Mouse (Mus musculus): ENCODE measurements around the gene Magea8. TPM values are rescaled to one million over a fixed set of nuclear protein-coding genes. Genes with fewer than 3 reads are reported as not detected.
"Not testable (repeated sequence)": the region's sequence is repeated elsewhere in the genome, so short reads cannot be mapped to it uniquely, and the experiment has no call there.

The Magea8 gene
- total RNA-seq (2021), result not detected
- long read RNA-seq, experiment 1, result 0 reads
- long read RNA-seq, experiment 2, result 0 reads

- DNase-seq, result not testable (repeated sequence)
Measured at GRCm38 (mm10) chrX:154995750-154996149, at the start of gene Magea8. Gene Magea8, minus strand, starts transcription at chrX:154995850.

GRCm38 (mm10) chrX:154949405-154949804 lies 46.2 kb downstream of the Magea8 start, which contains the start of gene Magea3:
Gene Magea3, minus strand, starts transcription at chrX:154949505.
- DNase-seq, result not testable (repeated sequence)

GRCm38 (mm10) chrX:154935887-154936286 lies 59.8 kb downstream of the Magea8 start, which contains the start of gene Magea6:
Gene Magea6, minus strand, starts transcription at chrX:154935987.
- not testable (repeated sequence) for DNase-seq

Other genes with a start within 250 kb of the Magea8 start
- gene Cldn34b1, start 105.6 kb downstream of the Magea8 start, total RNA-seq (2021), result not detected
- not detected for gene Magea6, start 59.9 kb downstream of the Magea8 start, total RNA-seq (2021)
- not detected for gene Magea3, start 46.3 kb downstream of the Magea8 start, total RNA-seq (2021)
- not detected for gene Magea5, start 67.3 kb upstream of the Magea8 start, total RNA-seq (2021)
- gene Magea1, start 93.9 kb upstream of the Magea8 start, total RNA-seq (2021), result not detected
- not detected for gene Magea2, start 97.8 kb upstream of the Magea8 start, total RNA-seq (2021)
- gene Cldn34b2, start 132.6 kb upstream of the Magea8 start, total RNA-seq (2021), result not detected
- gene Sat1, start 220.6 kb upstream of the Magea8 start, total RNA-seq (2021), result 100 to 1,000 TPM; 111 to 142 TPM